Mouse (Mus musculus) CH12.LX (cell line): ENCODE measurements around the gene Sugct. TPM values are rescaled to one million over a fixed set of nuclear protein-coding genes. Genes with fewer than 3 reads are reported as not detected.

Experiments used
- DNase-seq: peaks from one replicate; pipeline ENCODE4 v3.0.0-alpha.2; 2013; ENCODE audit errors: extremely low read depth
- H3K27ac ChIP-seq: 2 replicates; pipeline ENCODE4 v1.5.1; 2012; ENCODE audit warnings: low read depth, mild to moderate bottlenecking, control low read depth, moderate library complexity; ENCODE audit not compliant: insufficient read depth
- H3K27me3 ChIP-seq: replicated peaks from 2 replicates; pipeline ENCODE3; 2012; ENCODE audit warnings: inconsistent platforms
- H3K36me3 ChIP-seq, 2 experiments: replicated peaks in 1 of 2; 2 replicates each; pipeline versions ENCODE3 to v1.6.1; 2012; ENCODE audit warnings: inconsistent platforms in 1 of 2, low read length in 1 of 2, mild to moderate bottlenecking in 1 of 2, mixed read lengths in 1 of 2, moderate library complexity in 1 of 2; ENCODE audit not compliant: control insufficient read depth in 1 of 2, insufficient read depth in 1 of 2
- H3K4me1 ChIP-seq, 2 experiments: 2 replicates each; pipeline ENCODE4 v1.6.1; 2012; ENCODE audit warnings: inconsistent platforms in 1 of 2, moderate library complexity in 1 of 2; ENCODE audit not compliant: insufficient read depth in 2 of 2, control insufficient read depth in 1 of 2
- H3K4me2 ChIP-seq: 2 replicates; pipeline ENCODE4 v1.6.1; 2012; ENCODE audit warnings: low read depth, mild to moderate bottlenecking, control low read depth; ENCODE audit not compliant: poor library complexity, insufficient read depth, severe bottlenecking
- H3K4me3 ChIP-seq, 3 experiments: fragments of 150-350 bp in 1 of 3; sonication (generic) in 1 of 3; replicated peaks in 1 of 3; 2 replicates each; pipeline versions ENCODE3 to v1.5.1; 2011 to 2012; ENCODE audit warnings: low read depth in 2 of 3, low read length in 2 of 3, mild to moderate bottlenecking in 2 of 3, moderate library complexity in 2 of 3, control low read depth in 1 of 3, improper control_type of control experiment in 1 of 3, inconsistent platforms in 1 of 3, mixed read lengths in 1 of 3; ENCODE audit not compliant: poor library complexity in 1 of 3
- H3K79me2 ChIP-seq: replicated peaks from 2 replicates; pipeline ENCODE4 v1.6.1; 2012; ENCODE audit warnings: mild to moderate bottlenecking, moderate library complexity; ENCODE audit not compliant: control insufficient read depth, poor library complexity, insufficient read depth, severe bottlenecking; ENCODE audit errors: extremely low read depth
- H3K9ac ChIP-seq: 2 replicates; pipeline ENCODE4 v1.6.1; 2012; ENCODE audit warnings: low read depth, mild to moderate bottlenecking, control low read depth, moderate library complexity; ENCODE audit not compliant: insufficient read depth
- H3K9me3 ChIP-seq: replicated peaks from 2 replicates; pipeline ENCODE3; 2012; ENCODE audit warnings: low read length, inconsistent platforms, mixed read lengths
- BHLHE40 ChIP-seq: IDR thresholded peaks from 2 replicates; pipeline ENCODE4 v1.6.1; 2011; ENCODE audit warnings: mild to moderate bottlenecking, low read depth, low read length, improper control_type of control experiment
- CHD1 ChIP-seq: IDR thresholded peaks from 2 replicates; pipeline ENCODE4 v1.6.1; 2012; ENCODE audit warnings: low read depth, low read length, improper control_type of control experiment, inconsistent platforms
- CTCF ChIP-seq, 2 experiments: IDR thresholded peaks in 1 of 2; conservative IDR thresholded peaks in 1 of 2; 2 replicates each; pipeline ENCODE4 v1.5.1; 2011 to 2012; ENCODE audit warnings: low read depth in 2 of 2, low read length in 2 of 2, improper control_type of control experiment in 1 of 2, inconsistent platforms in 1 of 2, mild to moderate bottlenecking in 1 of 2, moderate library complexity in 1 of 2
- E2F4 ChIP-seq: IDR thresholded peaks from 2 replicates; pipeline ENCODE4 v1.6.1; 2011; ENCODE audit warnings: low read depth, low read length, improper control_type of control experiment; ENCODE audit not compliant: insufficient replicate concordance
- ELF1 ChIP-seq: IDR thresholded peaks from 2 replicates; pipeline ENCODE4 v1.6.1; 2014; ENCODE audit warnings: low read depth, mild to moderate bottlenecking, inconsistent platforms, low read length, improper control_type of control experiment
- EP300 ChIP-seq: IDR thresholded peaks from 2 replicates; pipeline ENCODE4 v1.6.1; 2011; ENCODE audit warnings: low read length, improper control_type of control experiment
- ETS1 ChIP-seq: conservative IDR thresholded peaks from 2 replicates; pipeline ENCODE4 v1.6.1; 2012; ENCODE audit warnings: low read depth, mild to moderate bottlenecking, inconsistent platforms, low read length, improper control_type of control experiment, moderate library complexity
- GABPA ChIP-seq: IDR thresholded peaks from 2 replicates; pipeline ENCODE4 v1.6.1; 2012; ENCODE audit warnings: low read depth, low read length, improper control_type of control experiment, inconsistent platforms; ENCODE audit not compliant: insufficient replicate concordance
- HCFC1 ChIP-seq: IDR thresholded peaks from 2 replicates; pipeline ENCODE4 v1.6.1; 2012; ENCODE audit warnings: low read depth, mild to moderate bottlenecking, inconsistent platforms, low read length, improper control_type of control experiment
- IRF4 ChIP-seq: IDR thresholded peaks from 2 replicates; pipeline ENCODE4 v1.6.1; 2014; ENCODE audit warnings: low read depth, mild to moderate bottlenecking, inconsistent platforms, low read length, improper control_type of control experiment
- JUND ChIP-seq: conservative IDR thresholded peaks from 2 replicates; pipeline ENCODE4 v1.6.1; 2011; ENCODE audit warnings: low read depth, low read length, improper control_type of control experiment
- KAT2A ChIP-seq: IDR thresholded peaks from 2 replicates; pipeline ENCODE4 v1.6.1; 2012; ENCODE audit warnings: low read length, improper control_type of control experiment, inconsistent platforms; ENCODE audit not compliant: insufficient replicate concordance
- MAFK ChIP-seq: IDR thresholded peaks from 2 replicates; pipeline ENCODE4 v1.6.1; 2011; ENCODE audit warnings: low read length, improper control_type of control experiment; ENCODE audit not compliant: insufficient replicate concordance
- MAZ ChIP-seq: IDR thresholded peaks from 2 replicates; pipeline ENCODE4 v1.6.1; 2012; ENCODE audit warnings: low read depth, mild to moderate bottlenecking, inconsistent platforms, low read length, improper control_type of control experiment, moderate library complexity
- MEF2A ChIP-seq: IDR thresholded peaks from 2 replicates; pipeline ENCODE4 v1.6.1; 2014; ENCODE audit warnings: low read depth, mild to moderate bottlenecking, inconsistent platforms, low read length, improper control_type of control experiment, borderline replicate concordance
- MXI1 ChIP-seq: IDR thresholded peaks from 2 replicates; pipeline ENCODE4 v1.6.1; 2011; ENCODE audit warnings: mild to moderate bottlenecking, low read depth, low read length, improper control_type of control experiment
- NELFE ChIP-seq: IDR thresholded peaks from 2 replicates; pipeline ENCODE4 v1.6.1; 2011; ENCODE audit warnings: low read depth, low read length, improper control_type of control experiment
- NRF1 ChIP-seq: IDR thresholded peaks from 2 replicates; pipeline ENCODE4 v1.6.1; 2014; ENCODE audit warnings: low read depth, mild to moderate bottlenecking, inconsistent platforms, low read length, improper control_type of control experiment, moderate library complexity
- PAX5 ChIP-seq: IDR thresholded peaks from 2 replicates; pipeline ENCODE4 v1.6.1; 2012; ENCODE audit warnings: low read length, inconsistent platforms, mixed read lengths
- POLR2AphosphoS2 ChIP-seq: IDR thresholded peaks from 2 replicates; pipeline ENCODE4 v1.6.1; 2011; ENCODE audit warnings: low read depth, low read length, improper control_type of control experiment
- RAD21 ChIP-seq: IDR thresholded peaks from 2 replicates; pipeline ENCODE4 v1.6.1; 2011; ENCODE audit warnings: low read depth, mild to moderate bottlenecking, low read length, improper control_type of control experiment, moderate library complexity
- SMC3 ChIP-seq: IDR thresholded peaks from 2 replicates; pipeline ENCODE4 v1.6.1; 2011; ENCODE audit warnings: low read depth, low read length, improper control_type of control experiment
- TBP ChIP-seq: conservative IDR thresholded peaks from 2 replicates; pipeline ENCODE4 v1.6.1; 2011; ENCODE audit warnings: low read depth, low read length, improper control_type of control experiment
- TCF12 ChIP-seq: IDR thresholded peaks from 2 replicates; pipeline ENCODE4 v1.6.1; 2014; ENCODE audit warnings: low read depth, mild to moderate bottlenecking, inconsistent platforms, low read length, improper control_type of control experiment
- USF2 ChIP-seq: conservative IDR thresholded peaks from 2 replicates; pipeline ENCODE4 v1.6.1; 2011; ENCODE audit warnings: low read depth, low read length, improper control_type of control experiment
- dilution Hi-C: fragments of 300-500 bp; cut with MboI; formaldehyde crosslinking; loops from 2 replicates; pipeline ENCODE4 v1.14.3; 2020; ENCODE audit warnings: low sequenced_read_pairs; ENCODE audit not compliant: extremely low pct_unique_long_range_greater_than_20kb, extremely low pct_ligation_motif_present
- in situ Hi-C: fragments of 300-500 bp; cut with MboI; formaldehyde crosslinking; loops from 3 replicates; pipeline ENCODE4 v1.14.3; 2019; ENCODE audit warnings: low sequenced_read_pairs, low pct_ligation_motif_present, low pct_unique_long_range_greater_than_20kb, mixed read lengths
- polyA plus RNA-seq: library from polyadenylated mRNA; unstranded; fragments of >175 nt; gene quantifications from 2 replicates; pipeline ENCODE4 v1.2.1, GENCODE M21; 2012; ENCODE audit warnings: low read depth; ENCODE audit not compliant: insufficient read length
- total RNA-seq, 2 experiments: library from RNA; depleted of rRNA; stranded (reverse); fragments of 300-350 nt in 1 of 2; fragments of >200 nt in 1 of 2; gene quantifications; 2 replicates each; pipeline ENCODE4 v1.2.3; 2012 to 2014

Gene Sugct
- total and polyA plus RNA-seq, 3 experiments, result 0.42 to 0.87 (median 0.56) TPM

DNA sequence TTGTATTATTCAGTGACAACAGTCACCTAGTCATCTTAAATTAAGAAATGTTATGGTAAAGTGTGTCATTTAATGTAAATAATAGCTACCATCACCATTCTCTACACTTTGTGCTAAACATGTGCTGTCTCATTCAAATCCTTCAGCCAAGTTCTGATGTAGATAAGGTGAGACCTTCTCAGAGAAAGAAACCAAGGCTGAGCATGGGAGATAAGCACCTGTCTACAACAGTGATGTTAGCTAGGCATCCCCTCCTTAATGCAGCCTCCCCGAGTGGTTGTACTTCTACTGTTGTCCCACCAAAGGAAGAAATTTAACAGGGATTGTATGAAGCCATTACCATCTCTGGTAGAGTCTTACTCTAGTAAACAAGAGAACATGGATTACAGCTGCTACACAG lies 274.8 kb downstream of the Sugct start:
- Histone ChIP-seq H3K27me3 (no peaks in the 10 kb centered on the region), H3K4me1 (no peaks in the 10 kb centered on the region), H3K9me3 (no peaks in the 10 kb centered on the region), H3K4me2 (no peak overlapping the region), H3K27ac (no peak overlapping the region), H3K9ac (no peak overlapping the region), H3K4me3 (no peak overlapping the region), H3K36me3 (no peaks in the 10 kb centered on the region), H3K79me2 (no peaks in the 10 kb centered on the region)
- no peak for DNase-seq
- in situ Hi-C loops (no loop called here), dilution Hi-C loops (no loop called here)
- TF ChIP-seq CTCF (conservative IDR thresholded peaks at IDR 0.05 in 1 of 2, IDR thresholded peaks at IDR 0.05 in 1 of 2; ENCODE audit: low read depth in 2 of 2, low read length in 2 of 2) (no peak), PAX5 (no peak), TCF12 (no peak), GABPA (no peak), ELF1 (no peak), SMC3 (no peak), USF2 (no peak), MAFK (no peak), MEF2A (no peak), MAZ (no peak), KAT2A (no peak), RAD21 (no peak), JUND (no peak), CHD1 (no peak), BHLHE40 (no peak)

DNA sequence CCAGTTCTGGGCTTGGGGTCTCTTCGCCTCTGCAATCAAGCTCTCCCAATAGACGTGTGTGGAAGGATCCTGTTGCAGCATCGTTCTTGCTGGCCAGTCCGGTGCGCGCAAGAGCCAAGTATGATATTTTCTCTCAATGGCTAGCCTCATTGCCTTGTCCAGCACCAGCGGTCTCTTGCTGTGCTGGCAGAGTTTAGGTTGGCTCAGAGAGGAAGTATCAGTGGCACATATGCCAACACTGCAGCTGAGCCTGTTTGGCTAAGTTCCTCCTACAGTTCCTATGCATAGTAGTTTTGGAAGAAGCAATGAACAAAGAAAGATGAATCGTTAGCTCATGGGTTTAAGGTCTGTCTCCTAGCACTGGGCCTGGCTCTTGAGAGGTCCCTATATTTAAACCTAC lies 352.5 kb downstream of the Sugct start:
- Histone ChIP-seq H3K9me3 (no peaks in the 10 kb centered on the region), H3K4me3 (no peak overlapping the region), H3K27ac (no peak overlapping the region), H3K36me3 (no peaks in the 10 kb centered on the region), H3K4me1 (no peaks in the 10 kb centered on the region)
- in situ Hi-C loops, result no loop called here
- TF ChIP-seq HCFC1 (no peak), MXI1 (no peak), IRF4 (no peak), ETS1 (no peak), POLR2AphosphoS2 (no peak), TBP (no peak), MAZ (no peak), NELFE (no peak), ELF1 (no peak), EP300 (no peak), E2F4 (no peak), NRF1 (no peak), MAFK (no peak), SMC3 (no peak)
- TF ChIP-seq, all 38 proteins: peak for 0
- Histone ChIP-seq H3K27me3 (no peaks in the 10 kb centered on the region), H3K9ac (no peak overlapping the region), H3K4me2 (no peak overlapping the region), H3K79me2 (no peaks in the 10 kb centered on the region)
- dilution Hi-C loops, result no loop called here
- DNase-seq, result no peak
